Mouse (Mus musculus): ENCODE results near the gene Fam166b. TPM values are rescaled to one million over a fixed set of nuclear protein-coding genes. Genes with fewer than 3 reads are reported as not detected.

Fam166b gene
- total and polyA plus RNA-seq, 2 experiments from 2014 or later = 1.6 to 2.8 TPM

- no peak for TF ChIP-seq CTCF (IDR thresholded peaks at IDR 0.05)
- H3K27me3 ChIP-seq (ENCODE audit: insufficient read depth, low read length) = peaks cover 7% of the 10 kb centered on the region; the same call in 1 of the 2 replicates
- no peak overlapping the region for H3K9ac ChIP-seq (replicated peaks; ENCODE audit: low read length, poor library complexity, severe bottlenecking)
- DNase-seq (ENCODE audit: low spot score) (no peak), ATAC-seq (ENCODE audit: low FRiP score) (no peak)
- H3K4me2 ChIP-seq (ENCODE audit: low read depth, low read length, poor library complexity, severe bottlenecking) = peak overlapping the region; percentile 34; the same call in 1 of the 2 replicates
- peaks cover 3% of the 10 kb centered on the region; the same call in 1 of the 2 replicates for H3K36me3 ChIP-seq (ENCODE audit: insufficient read depth, low read length)
- no peak overlapping the region for H3K27ac ChIP-seq (ENCODE audit: low read depth, low read length)
- no peaks in the 10 kb centered on the region for H3K4me1 ChIP-seq (ENCODE audit: insufficient read depth, low read length)
- no peaks in the 10 kb centered on the region for H3K9me3 ChIP-seq (ENCODE audit: low read length)
- 2% methylated on average over 17 of the region's 18 CpGs for WGBS
- H3K4me3 ChIP-seq (ENCODE audit: low read depth, low read length) = peak overlapping the region; percentile 10; the same call in 1 of the 2 replicates
Measured at GRCm38 (mm10) chr4:43453413-43453812, 24.5 kb upstream of the Fam166b start.

GRCm38 (mm10) chr4:43452315-43452714 is 23.4 kb upstream of the Fam166b start:
- Histone ChIP-seq H3K27ac (ENCODE audit: low read depth, low read length) (no peak overlapping the region), H3K9me3 (ENCODE audit: low read length) (no peaks in the 10 kb centered on the region), H3K4me1 (ENCODE audit: insufficient read depth, low read length) (no peaks in the 10 kb centered on the region), H3K4me2 (ENCODE audit: low read depth, low read length, poor library complexity, severe bottlenecking) (no peak overlapping the region), H3K27me3 (ENCODE audit: insufficient read depth, low read length) (peaks cover 7% of the 10 kb centered on the region; the same call in 1 of the 2 replicates), H3K4me3 (ENCODE audit: low read depth, low read length) (no peak overlapping the region), H3K36me3 (ENCODE audit: insufficient read depth, low read length) (peaks cover 12% of the 10 kb centered on the region), H3K9ac (replicated peaks; ENCODE audit: low read length, poor library complexity, severe bottlenecking) (no peak overlapping the region)
- TF ChIP-seq CTCF (IDR thresholded peaks at IDR 0.05) = no peak
- DNase-seq (ENCODE audit: low spot score) (no peak), ATAC-seq (ENCODE audit: low FRiP score) (no peak)
- WGBS = 64% methylated on average over 11 of the region's 11 CpGs

- no peak for ATAC-seq (ENCODE audit: low FRiP score)
- WGBS = 80% methylated on average over 3 of the region's 3 CpGs
- no peak for TF ChIP-seq CTCF (IDR thresholded peaks at IDR 0.05)
Measured at GRCm38 (mm10) chr4:43448554-43448953, 19.6 kb upstream of the Fam166b start.

GRCm38 (mm10) chr4:43447251-43447650 is 18.3 kb upstream of the Fam166b start:
- Histone ChIP-seq H3K27me3 (ENCODE audit: insufficient read depth, low read length) (no peaks in the 10 kb centered on the region), H3K36me3 (ENCODE audit: insufficient read depth, low read length) (peaks cover 39% of the 10 kb centered on the region), H3K4me1 (ENCODE audit: insufficient read depth, low read length) (no peaks in the 10 kb centered on the region; the same call in 1 of the 2 replicates), H3K9me3 (ENCODE audit: low read length) (no peaks in the 10 kb centered on the region), H3K27ac (ENCODE audit: low read depth, low read length) (no peak overlapping the region), H3K4me2 (ENCODE audit: low read depth, low read length, poor library complexity, severe bottlenecking) (no peak overlapping the region), H3K9ac (replicated peaks; ENCODE audit: low read length, poor library complexity, severe bottlenecking) (no peak overlapping the region), H3K4me3 (ENCODE audit: low read depth, low read length) (no peak overlapping the region)
- WGBS = 79% methylated on average over 13 of the region's 13 CpGs
- no peak for TF ChIP-seq CTCF (IDR thresholded peaks at IDR 0.05)
- DNase-seq (ENCODE audit: low spot score) = no peak
- no peak for ATAC-seq (ENCODE audit: low FRiP score)

More at GRCm38 (mm10) chr4:43448554-43448953, 19.6 kb upstream of the Fam166b start:
- Histone ChIP-seq H3K4me2 (ENCODE audit: low read depth, low read length, poor library complexity, severe bottlenecking) (no peak overlapping the region), H3K4me1 (ENCODE audit: insufficient read depth, low read length) (no peaks in the 10 kb centered on the region; the same call in 1 of the 2 replicates), H3K36me3 (ENCODE audit: insufficient read depth, low read length) (peaks cover 39% of the 10 kb centered on the region), H3K27me3 (ENCODE audit: insufficient read depth, low read length) (peaks cover 6% of the 10 kb centered on the region; the same call in 1 of the 2 replicates), H3K27ac (ENCODE audit: low read depth, low read length) (no peak overlapping the region), H3K9me3 (ENCODE audit: low read length) (no peaks in the 10 kb centered on the region), H3K4me3 (ENCODE audit: low read depth, low read length) (no peak overlapping the region), H3K9ac (replicated peaks; ENCODE audit: low read length, poor library complexity, severe bottlenecking) (no peak overlapping the region)
- no peak for DNase-seq (ENCODE audit: low spot score)

DNA sequence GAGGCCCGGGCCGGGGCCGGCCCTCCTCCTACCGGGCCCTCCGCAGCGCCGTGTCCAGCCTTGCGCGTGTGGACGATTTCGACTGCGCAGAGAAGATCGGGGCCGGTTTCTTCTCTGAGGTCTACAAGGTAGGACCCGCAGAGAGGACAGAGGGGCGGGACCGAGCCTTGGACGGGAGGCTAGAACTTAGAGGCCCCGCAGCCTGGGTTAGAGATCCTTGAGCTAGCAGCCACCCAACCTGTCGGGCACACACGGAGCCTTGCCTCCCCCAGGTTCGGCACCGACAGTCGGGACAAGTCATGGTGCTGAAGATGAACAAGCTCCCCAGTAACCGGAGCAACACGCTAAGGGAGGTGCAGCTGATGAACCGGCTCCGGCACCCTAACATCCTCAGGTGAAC is 14.6 kb upstream of the Fam166b start:
- Histone ChIP-seq H3K4me3 (ENCODE audit: low read depth, low read length) (peak overlapping the region; percentile 97), H3K27ac (ENCODE audit: low read depth, low read length) (peak overlapping the region; percentile 88), H3K9me3 (ENCODE audit: low read length) (no peaks in the 10 kb centered on the region), H3K4me2 (ENCODE audit: low read depth, low read length, poor library complexity, severe bottlenecking) (peak overlapping the region; percentile 91), H3K36me3 (ENCODE audit: insufficient read depth, low read length) (peaks cover 36% of the 10 kb centered on the region), H3K27me3 (ENCODE audit: insufficient read depth, low read length) (no peaks in the 10 kb centered on the region), H3K9ac (replicated peaks; ENCODE audit: low read length, poor library complexity, severe bottlenecking) (peak overlapping the region; percentile 97), H3K4me1 (ENCODE audit: insufficient read depth, low read length) (no peaks in the 10 kb centered on the region; the same call in 1 of the 2 replicates)
- 1% methylated on average over 28 of the region's 28 CpGs for WGBS
- no peak for DNase-seq (ENCODE audit: low spot score)
- TF ChIP-seq CTCF (IDR thresholded peaks at IDR 0.05) = no peak
- no peak for ATAC-seq (ENCODE audit: low FRiP score)

- Histone ChIP-seq H3K27me3 (ENCODE audit: insufficient read depth, low read length) (no peaks in the 10 kb centered on the region), H3K27ac (ENCODE audit: low read depth, low read length) (peak overlapping the region; percentile 88), H3K4me1 (ENCODE audit: insufficient read depth, low read length) (no peaks in the 10 kb centered on the region; the same call in 1 of the 2 replicates), H3K9me3 (ENCODE audit: low read length) (no peaks in the 10 kb centered on the region), H3K9ac (replicated peaks; ENCODE audit: low read length, poor library complexity, severe bottlenecking) (peak overlapping the region; percentile 97), H3K36me3 (ENCODE audit: insufficient read depth, low read length) (peaks cover 30% of the 10 kb centered on the region), H3K4me3 (ENCODE audit: low read depth, low read length) (peak overlapping the region; percentile 97), H3K4me2 (ENCODE audit: low read depth, low read length, poor library complexity, severe bottlenecking) (peak overlapping the region; percentile 91)
- DNase-seq (ENCODE audit: low spot score) (peak; percentile 79), ATAC-seq (ENCODE audit: low FRiP score) (peak; percentile 44)
- no peak for TF ChIP-seq CTCF (IDR thresholded peaks at IDR 0.05)
- WGBS = under 1% methylated on average over 66 of the region's 88 CpGs
Measured at GRCm38 (mm10) chr4:43442456-43443361, 13.8 kb upstream of the Fam166b start.
